Mouse (Mus musculus) adrenal gland (tissue): ENCODE data around the gene Tuba1b.
"Not testable (repeated sequence)": the region's sequence is repeated elsewhere in the genome, so short reads cannot be mapped to it uniquely, and the experiment has no call there.

Experiments
- intact Hi-C: fragments of 180-260 bp; cut with DNase I; formaldehyde crosslinking; loops from one replicate; pipeline ENCODE4 v1.15.1; 2025

Tuba1b gene

DNA sequence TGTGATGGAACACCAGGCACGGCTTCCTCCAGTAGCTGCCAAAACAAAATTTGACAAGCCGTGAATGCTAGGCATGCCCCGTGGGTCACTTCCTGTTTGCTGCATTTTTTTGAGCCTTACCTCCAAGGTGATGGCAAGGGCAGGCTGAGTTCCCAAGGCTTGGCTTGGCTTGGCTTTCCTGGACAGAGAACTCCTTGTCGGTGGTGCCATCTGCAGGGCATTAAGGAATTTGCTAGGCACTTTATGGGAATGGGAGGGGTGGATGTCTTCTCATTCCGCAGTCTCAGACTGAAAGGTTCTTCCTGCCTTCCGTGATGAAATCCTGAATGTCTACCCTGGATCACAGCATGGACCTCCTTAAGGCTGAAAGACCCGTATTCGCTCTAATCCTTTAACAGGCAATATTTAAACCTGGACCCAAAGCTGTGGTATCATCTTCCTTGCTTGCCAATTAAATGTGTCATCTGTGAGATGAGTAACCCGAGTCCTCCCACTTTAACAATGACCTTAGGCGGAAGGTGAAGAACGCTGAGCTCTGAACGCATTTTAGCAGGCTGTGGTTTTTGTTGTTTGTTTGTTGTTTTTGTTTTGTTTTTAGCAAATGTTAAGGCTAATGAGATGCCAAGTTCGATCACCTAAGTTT is 5.6 kb downstream of the Tuba1b start:
- intact Hi-C loops, result loop anchor here (2.0 to 10.0 kb wide), 2 partner anchors 36 to 54 kb away; partner anchors contain the start of gene Kmt2d

GRCm38 (mm10) chr15:98927566-98927965 is 6.8 kb downstream of the Tuba1b start:
- intact Hi-C loops, result loop anchor here (10.0 kb wide), 1 partner anchor 53 kb away; the partner anchor contains the start of gene Kmt2d

DNA sequence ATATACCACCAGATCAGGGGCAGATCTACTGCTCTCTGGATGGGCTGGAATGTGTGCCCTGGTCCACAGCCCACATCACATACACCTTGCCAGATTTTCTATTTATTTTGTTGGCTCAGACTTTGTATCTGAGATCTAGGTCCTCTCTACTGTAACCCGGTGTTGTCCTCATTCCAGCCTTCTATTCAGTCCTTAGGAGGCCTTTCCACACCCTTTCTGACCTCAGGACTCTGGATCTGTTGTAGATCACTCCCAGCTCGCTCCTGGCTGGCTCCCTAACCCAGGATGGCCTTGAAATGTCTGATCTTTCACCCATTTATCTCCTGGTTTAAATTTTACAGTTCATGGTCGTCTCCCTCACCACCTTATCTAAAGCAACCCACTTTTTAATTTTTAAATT is 9.7 kb downstream of the Tuba1b start:
- intact Hi-C loops, result loop anchor here (10.0 kb wide), 1 partner anchor 50 kb away; the partner anchor contains the start of gene Kmt2d

GRCm38 (mm10) chr15:98923031-98923537 is 11.3 kb downstream of the Tuba1b start:
- intact Hi-C loops, result loop anchor here (10.0 kb wide), 1 partner anchor 48 kb away; the partner anchor contains the start of gene Kmt2d

- intact Hi-C loops, result loop anchor here (10.0 kb wide), 1 partner anchor 48 kb away; the partner anchor contains the start of gene Kmt2d
These were observed 11.8 kb downstream of the Tuba1b start for GRCm38 (mm10) chr15:98922581-98922980.

- intact Hi-C loops, result loop anchor here (10.0 kb wide), 1 partner anchor 47 kb away; the partner anchor contains the start of gene Kmt2d
These were observed 12.9 kb downstream of the Tuba1b start for GRCm38 (mm10) chr15:98921510-98921909.

- intact Hi-C loops, result not testable (repeated sequence)
These were observed 15.9 kb downstream of the Tuba1b start for GRCm38 (mm10) chr15:98918499-98918895.

DNA sequence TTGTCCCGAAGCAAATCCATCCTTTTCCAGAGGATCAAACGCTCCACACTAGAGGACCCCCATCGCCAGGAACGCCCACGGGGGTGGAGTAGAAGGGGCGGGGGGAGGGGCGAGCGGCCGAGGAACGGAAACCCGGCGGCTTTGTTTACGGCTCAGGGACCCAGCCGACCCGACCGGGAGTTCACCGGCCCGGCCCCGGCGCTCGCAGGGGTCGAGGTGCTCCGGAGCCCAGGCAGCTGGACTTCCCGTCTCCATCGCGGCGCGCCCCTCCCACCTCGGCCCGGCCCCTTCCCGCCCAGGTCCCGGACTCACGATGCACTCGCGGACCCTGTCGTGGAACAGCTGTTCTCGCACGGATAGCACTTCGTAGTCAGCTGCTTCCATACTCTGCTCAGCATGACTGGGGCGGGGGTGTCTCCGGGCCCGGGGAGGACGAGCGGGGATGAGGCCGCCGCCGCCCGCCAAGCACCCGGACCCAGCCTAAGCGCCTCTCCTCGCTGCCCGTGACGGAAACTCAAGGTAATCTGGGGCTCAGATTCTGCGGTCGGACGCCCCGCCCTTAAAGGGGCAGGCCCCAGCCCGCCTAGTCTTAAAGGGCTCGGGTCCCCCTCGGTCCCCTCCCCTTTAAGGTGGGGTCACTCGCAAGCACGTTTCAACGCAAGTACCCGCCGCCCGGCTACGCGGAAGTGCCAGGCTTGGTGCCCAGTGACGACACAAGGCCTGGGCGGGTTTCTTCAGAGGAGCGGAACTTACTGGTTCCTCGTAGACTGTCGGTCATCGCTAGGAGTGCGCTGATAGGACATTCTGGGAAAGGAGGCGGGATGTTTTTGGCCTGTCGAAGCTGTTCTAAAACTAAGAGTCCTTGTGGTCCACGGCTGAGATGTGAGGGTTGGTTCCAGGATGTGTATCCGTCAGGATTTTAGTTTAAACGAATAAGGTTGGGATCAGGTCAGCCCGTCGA is 16.5 kb downstream of the Tuba1b start, which contains the start of gene Lmbr1l:
TSS of gene Lmbr1l (minus strand) at position 694 of the 961 bp plus-strand sequence.
- intact Hi-C loops, result no loop called here

- intact Hi-C loops, result no loop called here
These were observed 17.3 kb downstream of the Tuba1b start for GRCm38 (mm10) chr15:98917091-98917490.

GRCm38 (mm10) chr15:98916016-98916415 is 18.3 kb downstream of the Tuba1b start:
- intact Hi-C loops, result no loop called here

DNA sequence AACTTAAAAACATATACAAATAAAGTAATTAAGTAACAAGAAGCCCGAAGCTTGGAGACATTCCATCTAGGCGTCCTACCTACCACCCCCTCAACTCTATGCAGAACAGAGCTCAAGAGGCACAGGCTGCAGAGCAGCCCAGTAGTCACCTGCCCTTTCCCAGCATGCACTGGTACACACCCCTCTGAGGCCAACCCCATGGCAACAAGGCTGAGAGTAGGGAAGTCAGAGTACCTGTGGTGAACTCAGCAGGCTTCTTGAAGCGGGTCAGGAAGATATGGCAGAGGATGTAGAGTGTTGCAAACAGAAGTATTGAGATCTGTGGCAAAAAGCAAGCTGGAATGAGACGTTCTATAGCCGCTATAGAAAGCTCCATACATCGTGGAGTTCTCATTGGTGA is 19.5 kb downstream of the Tuba1b start:
- intact Hi-C loops, result no loop called here

GRCm38 (mm10) chr15:98904692-98905091 is 29.7 kb downstream of the Tuba1b start:
- intact Hi-C loops, result no loop called here

DNA sequence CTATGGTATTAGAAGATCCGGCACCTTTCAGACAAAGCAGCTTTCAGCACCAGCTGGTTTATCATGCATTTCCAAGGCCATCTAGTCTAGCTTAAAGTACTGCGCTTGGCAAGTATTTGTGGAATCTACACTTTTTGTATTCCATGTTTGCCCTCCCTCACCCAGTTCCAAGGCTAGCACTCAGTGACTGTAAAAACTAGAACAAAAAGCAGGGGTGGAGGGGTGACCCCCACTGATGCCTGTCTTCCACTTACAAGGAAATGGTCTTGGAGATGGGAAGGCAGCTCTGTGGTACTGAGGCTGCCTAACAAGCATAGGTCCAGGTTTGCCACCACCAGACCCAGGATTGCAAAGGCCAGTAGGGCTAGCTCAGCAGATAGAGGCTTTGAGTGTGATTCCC is 31.8 kb downstream of the Tuba1b start:
- intact Hi-C loops, result no loop called here

DNA sequence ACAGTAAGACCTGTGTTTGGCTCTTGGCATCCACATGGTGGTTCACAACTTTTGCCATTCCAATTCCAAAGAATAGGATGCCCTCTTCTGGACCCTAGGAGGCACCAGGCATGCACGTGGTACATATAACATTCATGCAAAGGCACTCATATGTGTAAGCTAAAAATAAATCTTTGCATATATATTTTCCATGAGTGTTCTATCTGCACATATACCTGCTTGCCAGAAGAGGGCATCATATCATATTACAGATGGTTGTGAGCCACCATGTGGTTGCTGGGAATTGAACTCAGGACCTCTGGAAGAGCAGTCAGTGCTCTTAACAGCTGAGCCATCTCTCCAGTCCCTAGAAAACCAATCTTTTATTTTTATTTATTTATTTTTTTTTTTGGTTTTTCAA is 32.8 kb downstream of the Tuba1b start:
- intact Hi-C loops, result no loop called here

DNA sequence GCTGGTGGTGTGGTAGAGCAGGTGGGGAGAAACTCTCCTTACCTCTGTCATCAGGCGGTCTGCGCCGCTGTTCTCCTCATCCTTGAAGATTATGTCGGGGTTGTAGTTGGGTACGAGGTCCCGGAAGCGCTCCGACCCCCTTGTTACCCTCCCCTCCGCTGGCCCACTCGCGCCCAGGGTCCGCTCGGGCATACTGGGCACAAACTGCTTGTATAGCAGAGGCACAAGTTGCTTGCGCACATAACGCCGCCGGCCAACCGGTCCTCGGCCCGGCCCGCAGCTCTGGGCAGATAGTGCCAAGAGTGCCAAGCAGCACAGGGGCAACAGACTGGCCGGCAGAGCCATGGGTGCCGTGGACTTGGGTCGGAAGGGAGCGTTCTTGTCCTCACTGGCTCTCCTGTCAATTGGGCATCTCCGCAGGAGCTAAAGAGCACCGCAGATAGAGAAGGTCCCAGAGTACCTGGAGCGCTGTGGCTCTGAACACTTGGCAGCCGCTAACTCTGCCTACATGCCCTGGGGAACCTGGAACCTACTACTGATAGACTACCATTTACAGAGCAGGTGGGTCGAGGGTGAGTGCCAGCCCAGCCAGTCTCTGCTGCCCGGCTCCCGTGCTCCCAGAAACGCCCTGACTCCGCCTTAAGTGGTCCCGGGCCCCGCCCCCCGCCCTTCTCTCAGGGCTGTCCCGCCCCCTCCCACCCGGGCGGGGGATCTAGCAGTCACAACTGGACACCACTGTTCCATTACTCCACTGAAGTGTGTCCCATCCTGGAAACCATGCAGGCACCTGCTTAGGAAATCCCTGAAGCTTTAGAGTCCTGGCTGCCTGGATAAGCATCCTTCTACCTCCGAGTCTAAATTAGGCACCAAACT is 36.2 kb downstream of the Tuba1b start, which contains the start of gene Dhh:
TSS of gene Dhh (minus strand) at position 613 of the 873 bp plus-strand sequence.
- intact Hi-C loops, result no loop called here

DNA sequence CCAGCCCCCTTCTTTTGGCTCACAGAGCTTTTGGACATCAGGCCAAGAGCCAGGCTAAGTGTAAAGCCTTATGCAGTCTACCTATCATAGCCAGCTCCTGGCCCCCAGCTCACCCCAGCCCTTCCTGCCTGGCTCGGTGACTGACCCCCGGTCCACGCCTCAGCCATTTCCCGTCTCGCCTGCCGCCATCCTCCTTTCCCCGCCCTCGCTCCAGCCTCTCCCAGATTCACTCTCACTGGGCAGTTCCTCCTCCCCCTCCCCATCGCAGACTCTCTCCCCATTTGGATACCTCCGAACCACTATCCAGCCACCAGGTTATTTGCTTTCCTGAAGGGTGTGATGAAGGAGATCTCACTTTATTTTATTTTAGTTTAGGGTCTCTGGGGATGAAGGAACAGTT is 36.9 kb downstream of the Tuba1b start:
- intact Hi-C loops, result no loop called here

- intact Hi-C loops, result no loop called here
These were observed 38.5 kb downstream of the Tuba1b start for GRCm38 (mm10) chr15:98895635-98896589.

- intact Hi-C loops, result loop anchor here (5.0 kb wide), 1 partner anchor 97 kb away; no protein-coding TSS in a partner anchor
These were observed 39.4 kb downstream of the Tuba1b start for GRCm38 (mm10) chr15:98894746-98895634.
